Comparison of ENCODE assay signal across 18 mouse cellular contexts in the genomic region with DNA sequence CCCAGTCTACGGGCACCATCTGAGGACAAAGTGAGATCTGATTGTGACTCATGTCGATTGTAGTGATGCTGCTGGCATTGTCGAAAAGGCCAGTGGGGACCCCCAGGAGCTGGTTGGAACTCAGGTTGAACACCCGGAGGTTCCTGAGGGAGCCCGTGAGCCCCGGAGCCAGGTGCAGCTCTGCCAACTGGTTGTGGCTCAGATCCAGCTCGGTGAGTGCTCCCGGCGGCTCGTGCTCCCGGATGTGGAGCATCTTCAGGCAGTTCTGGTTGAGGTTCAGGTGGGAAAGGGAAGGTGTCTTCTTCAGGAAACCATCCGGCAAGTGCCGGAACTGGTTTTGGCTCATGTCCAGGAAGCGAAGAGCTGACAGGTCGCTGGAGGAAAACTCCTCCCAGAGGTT. TPM values are rescaled to one million over a fixed set of nuclear protein-coding genes. Genes with fewer than 3 reads are reported as not detected.
"Had no signal": no experiment of that assay in that cellular context is flagged by ENCODE, and none has a peak within 500 bp of the region (broad histone marks: within the 10 kb centered on the region; RNA-seq: fewer than 3 reads in every experiment).

No protein-coding gene starts in this region.

- H3K27ac ChIP-seq: layer of hippocampus, adult 2 months; limb, embryonic 10.5 days; liver, embryonic 15.5 days; midbrain, embryonic 13.5 days had no signal

- H3K4me2 ChIP-seq: liver, embryonic 11.5 days; liver, embryonic 15.5 days; midbrain, embryonic 13.5 days had no signal

- ATAC-seq: lung, postnatal 0 days; midbrain, embryonic 13.5 days had no signal

- H3K27me3 ChIP-seq: liver, embryonic 15.5 days; midbrain, embryonic 13.5 days had no signal

- H3K4me1 ChIP-seq: limb, embryonic 10.5 days; liver, embryonic 15.5 days; midbrain, embryonic 13.5 days had no signal

- H3K9ac ChIP-seq: liver, embryonic 15.5 days; midbrain, embryonic 13.5 days had no signal

- H3K4me3 ChIP-seq: layer of hippocampus, adult 2 months; limb, embryonic 10.5 days; liver, embryonic 15.5 days; midbrain, embryonic 13.5 days had no signal

- DNase-seq: kidney, postnatal 10 days; kidney, postnatal 4 days; lung, adult 2 months; lung, postnatal 36 days; right cerebral cortex, postnatal 14 days; thymus, adult 2 months; thymus, postnatal 25 days had no signal

- H3K9me3 ChIP-seq: midbrain, embryonic 13.5 days had no signal

RNA-seq across cellular contexts. Expression of gene Bex6, which starts 35.9 kb away (rescaled TPM):
- total RNA-seq: layer of hippocampus, adult 2 months; layer of hippocampus, postnatal 10 days; left cerebral cortex, adult 18-20 months; left cerebral cortex, postnatal 10 days; midbrain, postnatal 0 days had no signal
- polyA plus RNA-seq: lung, adult 2 months; midbrain, embryonic 13.5 days; midbrain, postnatal 0 days; neural tube, embryonic 14.5 days had no signal
